Mouse (Mus musculus) thymus, adult 2 months (tissue): ENCODE results near the gene Cct5. TPM values are rescaled to one million over a fixed set of nuclear protein-coding genes. Genes with fewer than 3 reads are reported as not detected.

Experiments
- DNase-seq: peaks from one replicate; pipeline ENCODE4 v3.0.0; 2021
- H3K27ac ChIP-seq: fragments of 200-500 bp; 2 replicates; pipeline ENCODE4 v1.5.1; 2012; ENCODE audit warnings: low read length, control low read depth; ENCODE audit not compliant: control insufficient read depth, insufficient read depth
- H3K27me3 ChIP-seq: fragments of 200-500 bp; 2 replicates; pipeline ENCODE4 v1.6.1; 2012; ENCODE audit warnings: mild to moderate bottlenecking, low read length, moderate library complexity, mixed read lengths; ENCODE audit not compliant: control insufficient read depth, insufficient read depth
- H3K36me3 ChIP-seq: fragments of 200-500 bp; 2 replicates; pipeline ENCODE4 v1.6.1; 2012; ENCODE audit warnings: mild to moderate bottlenecking, low read length, moderate library complexity; ENCODE audit not compliant: control insufficient read depth, insufficient read depth
- H3K4me1 ChIP-seq: fragments of 200-500 bp; replicated peaks from 2 replicates; pipeline ENCODE4 v1.6.1; 2012; ENCODE audit warnings: low read length; ENCODE audit not compliant: control insufficient read depth, insufficient read depth
- H3K4me3 ChIP-seq: fragments of 200-500 bp; 2 replicates; pipeline ENCODE4 v1.5.1; 2012; ENCODE audit warnings: mild to moderate bottlenecking, low read length, control low read depth, moderate library complexity; ENCODE audit not compliant: control insufficient read depth, insufficient read depth
- CTCF ChIP-seq: fragments of 200-500 bp; IDR thresholded peaks from 2 replicates; pipeline ENCODE4 v1.5.1; 2012; ENCODE audit warnings: mild to moderate bottlenecking, control low read depth, low read length, moderate library complexity, borderline replicate concordance; ENCODE audit not compliant: control insufficient read depth, poor library complexity, insufficient read depth; ENCODE audit errors: extremely low read depth
- POLR2A ChIP-seq: fragments of 200-500 bp; IDR thresholded peaks from 2 replicates; pipeline ENCODE4 v1.6.1; 2012; ENCODE audit warnings: mild to moderate bottlenecking, low read length, control low read depth, moderate library complexity; ENCODE audit not compliant: control insufficient read depth, poor library complexity, insufficient read depth; ENCODE audit errors: extremely low read depth
- WGBS: fragments of 180-500 bp; shearing (Covaris S2); methylation state at CpG from one replicate; pipeline ENCODE4 v1.1.7; 2018; 5-methylcytosine and 5-hydroxymethylcytosine counted together
- polyA plus RNA-seq: library from polyadenylated mRNA; depleted of rRNA; stranded (reverse); fragments of >200 nt; gene quantifications from 2 replicates; pipeline ENCODE4 v1.2.3, GENCODE M21; 2012

Gene Cct5
- polyA plus RNA-seq, 1 experiment: 139 TPM

- DNase-seq: no peak
- Histone ChIP-seq H3K36me3 (no peaks in the 10 kb centered on the region), H3K27me3 (no peaks in the 10 kb centered on the region), H3K27ac (no peak overlapping the region), H3K4me3 (no peak overlapping the region), H3K4me1 (no peaks in the 10 kb centered on the region)
- 94% methylated on average over 6 of the region's 6 CpGs for WGBS
- TF ChIP-seq POLR2A: no peak
- TF ChIP-seq CTCF: no peak
These were observed 33.0 kb upstream of the Cct5 start for GRCm38 (mm10) chr15:31634582-31634981.

- 94% methylated on average over 4 of the region's 4 CpGs for WGBS
- Histone ChIP-seq H3K27ac (no peak overlapping the region), H3K4me1 (no peaks in the 10 kb centered on the region), H3K36me3 (no peaks in the 10 kb centered on the region), H3K27me3 (no peaks in the 10 kb centered on the region), H3K4me3 (no peak overlapping the region)
- TF ChIP-seq POLR2A (no peak), CTCF (no peak)
- DNase-seq: no peak
These were observed 30.9 kb upstream of the Cct5 start for GRCm38 (mm10) chr15:31632478-31632877.

- 95% methylated on average over 12 of the region's 12 CpGs for WGBS
- H3K36me3 ChIP-seq: no peaks in the 10 kb centered on the region
- no peak overlapping the region for H3K4me3 ChIP-seq
- H3K27ac ChIP-seq: no peak overlapping the region
- H3K4me1 ChIP-seq: no peaks in the 10 kb centered on the region
- no peak for TF ChIP-seq CTCF
- no peak for TF ChIP-seq POLR2A
- no peak for DNase-seq
- H3K27me3 ChIP-seq: no peaks in the 10 kb centered on the region
These were observed 29.8 kb upstream of the Cct5 start for GRCm38 (mm10) chr15:31631396-31631858.

- H3K27ac ChIP-seq: no peak overlapping the region
- no peaks in the 10 kb centered on the region for H3K27me3 ChIP-seq
- 94% methylated on average over 3 of the region's 3 CpGs for WGBS
- no peak overlapping the region for H3K4me3 ChIP-seq
- H3K36me3 ChIP-seq: no peaks in the 10 kb centered on the region
- no peaks in the 10 kb centered on the region for H3K4me1 ChIP-seq
- no peak for DNase-seq
- no peak for TF ChIP-seq POLR2A
- TF ChIP-seq CTCF: no peak
These were observed 28.0 kb upstream of the Cct5 start for GRCm38 (mm10) chr15:31629556-31629955.

GRCm38 (mm10) chr15:31628180-31628579 lies 26.6 kb upstream of the Cct5 start:
- TF ChIP-seq CTCF (no peak), POLR2A (no peak)
- 93% methylated on average over 10 of the region's 10 CpGs for WGBS

GRCm38 (mm10) chr15:31627277-31628154 lies 25.9 kb upstream of the Cct5 start:
- H3K27me3 ChIP-seq: no peaks in the 10 kb centered on the region
- TF ChIP-seq CTCF: no peak
- no peak for TF ChIP-seq POLR2A
- H3K4me3 ChIP-seq: no peak overlapping the region
- 59% methylated on average over 12 of the region's 12 CpGs for WGBS
- no peaks in the 10 kb centered on the region for H3K36me3 ChIP-seq
- no peak for DNase-seq
- no peaks in the 10 kb centered on the region for H3K4me1 ChIP-seq
- H3K27ac ChIP-seq: no peak overlapping the region

More at GRCm38 (mm10) chr15:31628180-31628579, 26.6 kb upstream of the Cct5 start:
- DNase-seq: no peak
- no peak overlapping the region for H3K4me3 ChIP-seq
- no peaks in the 10 kb centered on the region for H3K27me3 ChIP-seq
- H3K36me3 ChIP-seq: no peaks in the 10 kb centered on the region
- H3K27ac ChIP-seq: no peak overlapping the region
- no peaks in the 10 kb centered on the region for H3K4me1 ChIP-seq

GRCm38 (mm10) chr15:31619521-31619920 lies 17.9 kb upstream of the Cct5 start:
- 97% methylated on average over 8 of the region's 8 CpGs for WGBS
- DNase-seq: no peak
- no peak overlapping the region for H3K4me3 ChIP-seq
- TF ChIP-seq POLR2A (no peak), CTCF (no peak)
- no peak overlapping the region for H3K27ac ChIP-seq
- H3K36me3 ChIP-seq: no peaks in the 10 kb centered on the region
- H3K27me3 ChIP-seq: no peaks in the 10 kb centered on the region
- no peaks in the 10 kb centered on the region for H3K4me1 ChIP-seq
